Mouse (Mus musculus) embryonic stem cell, embryonic (primary cell): Measurements from ENCODE around the gene Taok3.

Experiments used
- CTCF ChIA-PET, 4 experiments: fragments of 300-600 bp in 2 of 4; fragments of 350-600 bp in 2 of 4; sonication (Branson Sonifier 250); formaldehyde crosslinking; loops; one replicate each; lab custom pipeline; 2022; ENCODE audit warnings: inconsistent platforms in 2 of 4; lab: Charles Lee
- POLR2A ChIA-PET, 4 experiments: fragments of 300-600 bp in 2 of 4; fragments of 350-600 bp in 2 of 4; sonication (Branson Sonifier 250); formaldehyde crosslinking; loops; one replicate each; lab custom pipeline; 2022; ENCODE audit warnings: antibody characterized with exemption in 4 of 4, inconsistent platforms in 1 of 4; lab: Charles Lee

The Taok3 gene

DNA sequence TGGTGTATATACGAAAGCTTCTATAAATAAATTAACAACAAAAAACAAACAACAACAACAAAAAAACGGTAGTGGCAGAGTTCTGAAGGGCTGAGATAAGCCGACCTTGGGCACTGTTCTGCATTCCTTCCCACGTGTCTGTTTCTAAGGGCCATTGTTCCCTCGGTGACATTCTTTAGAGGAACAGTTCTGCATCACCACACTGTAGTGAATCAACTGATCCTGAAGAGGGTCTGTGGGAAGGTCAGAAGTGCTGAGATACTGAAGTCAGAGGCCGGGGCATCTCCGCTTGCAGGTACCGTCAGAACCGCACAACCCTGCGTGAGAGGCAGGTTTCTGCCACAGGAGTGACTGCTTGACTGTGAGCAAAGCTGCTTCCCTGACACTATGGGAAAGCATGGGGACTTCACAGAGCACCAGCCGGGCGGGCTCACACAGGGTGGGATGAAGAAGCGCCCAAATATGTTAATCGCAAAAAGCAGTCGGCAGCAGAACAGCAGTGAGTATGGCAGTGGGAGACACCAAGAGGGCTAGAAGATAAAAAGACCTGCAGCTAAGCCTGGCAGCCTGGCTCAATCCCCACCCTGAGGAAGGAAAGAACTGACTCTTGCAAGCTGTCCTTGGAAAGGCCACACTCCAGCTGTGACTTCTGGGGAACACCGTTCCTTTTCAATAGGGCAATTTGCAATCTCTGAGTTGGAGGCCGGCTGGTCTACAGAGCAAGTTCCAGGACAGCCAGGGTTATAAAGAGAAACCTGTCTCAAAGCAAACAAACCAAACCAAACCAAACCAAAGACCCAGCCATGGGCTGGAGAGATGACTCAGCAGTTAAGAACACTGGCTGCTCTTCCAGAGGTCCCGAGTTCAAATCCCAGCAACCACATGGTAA, 184.0 kb downstream of the Taok3 start:
- ChIA-PET POLR2A (interaction anchor here (0.6 to 6.5 kb wide), 35 partner anchors 9 to 1132 kb away, joined by 3 to 244 read pairs (median 4); partner anchors contain the start of genes Pebp1 (in 2 of the 4), Wsb2 (in 2 of the 4) and Taok3 (in 1 of the 4)), CTCF (interaction anchor here (0.6 to 6.9 kb wide), 31 partner anchors 9 to 720 kb away, joined by 3 to 322 read pairs (median 5); partner anchors contain the start of genes Pebp1 (in 3 of the 4), Taok3 (in 1 of the 4) and Wsb2 (in 1 of the 4))

DNA sequence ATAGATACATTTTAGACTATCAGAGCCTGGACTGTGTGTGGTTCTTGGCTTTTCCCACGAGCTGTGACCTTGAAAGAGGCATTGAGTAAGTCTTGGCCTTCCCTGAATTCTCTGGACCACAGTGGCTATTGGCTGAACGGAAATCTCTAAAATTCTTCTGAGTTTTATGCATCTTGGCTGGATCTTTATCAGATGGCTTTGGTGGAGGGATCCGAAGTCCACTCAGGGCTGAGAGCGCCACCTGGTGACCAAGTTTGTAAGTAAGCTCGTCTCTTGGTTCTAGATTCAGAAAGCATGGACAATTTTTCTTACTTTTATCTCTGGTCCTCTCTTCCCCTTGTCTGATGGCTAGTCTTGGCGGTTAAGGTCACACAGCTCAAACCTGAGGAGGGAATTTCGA, 185.0 kb downstream of the Taok3 start:
- ChIA-PET CTCF (interaction anchor here (0.5 to 6.9 kb wide), 61 partner anchors 8 to 1060 kb away, joined by 3 to 322 read pairs (median 4); partner anchors contain the start of genes Pebp1 (in 3 of the 4), Taok3 (in 2 of the 4), Wsb2 (in 2 of the 4) and Ksr2 (in 1 of the 4)), POLR2A (interaction anchor here (0.5 to 6.5 kb wide), 45 partner anchors 9 to 1760 kb away, joined by 3 to 244 read pairs (median 4); partner anchors contain the start of genes Pebp1 (in 2 of the 4), Wsb2 (in 2 of the 4), Ksr2 (in 1 of the 4) and Taok3 (in 1 of the 4))

DNA sequence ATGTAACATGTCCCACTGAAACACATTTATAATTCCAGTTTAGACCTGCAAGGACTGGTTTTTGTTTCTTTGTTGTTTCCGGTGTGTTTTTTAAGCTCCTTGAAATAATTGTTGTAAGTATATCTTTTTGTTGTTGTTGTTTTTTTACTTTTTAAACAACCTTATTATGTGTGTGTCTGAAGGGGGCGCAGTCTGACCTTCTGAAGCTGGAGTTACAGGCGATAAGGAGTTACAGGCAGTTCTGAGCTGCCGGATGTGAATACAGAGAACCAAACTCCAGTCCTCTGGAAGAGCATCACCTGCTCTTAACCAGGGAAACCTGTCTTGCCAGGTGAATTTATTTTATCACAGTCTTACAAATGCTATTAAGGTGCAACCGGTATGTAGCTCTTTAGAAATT, 185.8 kb downstream of the Taok3 start:
- ChIA-PET POLR2A (interaction anchor here in 3 of 4 experiments (0.6 to 6.5 kb wide), 37 partner anchors 9 to 570 kb away, joined by 3 to 244 read pairs (median 5); partner anchors contain the start of genes Pebp1 (in 2 of the 3), Wsb2 (in 2 of the 3), Ksr2 (in 1 of the 3) and Vsig10 (in 1 of the 3)), CTCF (interaction anchor here (0.5 to 6.9 kb wide), 48 partner anchors 8 to 641 kb away, joined by 3 to 322 read pairs (median 4); partner anchors contain the start of genes Pebp1 (in 2 of the 4), Ksr2 (in 1 of the 4), Taok3 (in 1 of the 4) and Vsig10 (in 1 of the 4))

GRCm38 (mm10) chr5:117306826-117307225, 186.9 kb downstream of the Taok3 start:
- POLR2A ChIA-PET: interaction anchor here in 3 of 4 experiments (0.7 to 6.5 kb wide), 19 partner anchors 13 to 102 kb away, joined by 3 to 119 read pairs (median 6); partner anchors contain the start of genes Pebp1 (in 1 of the 3) and Wsb2 (in 1 of the 3)

DNA sequence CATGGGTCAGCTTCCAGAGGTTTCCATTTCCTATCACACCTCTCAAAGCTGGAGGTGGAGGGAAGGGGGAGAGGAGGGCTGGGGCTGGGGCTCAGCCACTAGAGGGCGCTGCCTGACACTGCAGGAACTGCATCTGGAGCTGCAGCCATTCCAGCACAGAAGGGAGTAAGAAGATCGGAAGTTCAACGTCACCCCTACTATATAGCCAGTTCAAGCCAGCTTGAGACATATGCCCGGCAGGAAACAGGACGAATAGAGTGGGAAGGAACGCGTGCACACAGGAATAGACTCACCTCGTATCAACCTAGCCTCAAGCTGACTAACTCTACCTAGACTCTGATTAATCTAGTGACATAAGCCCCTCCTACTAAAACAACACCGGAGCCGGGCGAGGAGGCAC, 187.8 kb downstream of the Taok3 start:
- ChIA-PET CTCF (interaction anchor here (0.5 to 6.9 kb wide), 81 partner anchors 9 to 1003 kb away, joined by 3 to 322 read pairs (median 4); partner anchors contain the start of genes Pebp1 (in 3 of the 4), Wsb2 (in 3 of the 4), Vsig10 (in 2 of the 4) and Ksr2 (in 1 of the 4)), POLR2A (interaction anchor here (0.5 to 6.5 kb wide), 33 partner anchors 11 to 869 kb away, joined by 3 to 119 read pairs (median 4); partner anchors contain the start of genes Pebp1 (in 2 of the 4), Ksr2 (in 1 of the 4), Vsig10 (in 1 of the 4) and Wsb2 (in 1 of the 4))

More at GRCm38 (mm10) chr5:117306826-117307225, 186.9 kb downstream of the Taok3 start:
- CTCF ChIA-PET: interaction anchor here (0.7 to 6.9 kb wide), 24 partner anchors 14 to 212 kb away, joined by 3 to 322 read pairs (median 6); partner anchors contain the start of genes Pebp1 (in 2 of the 4), Wsb2 (in 2 of the 4), Ksr2 (in 1 of the 4) and Taok3 (in 1 of the 4)

GRCm38 (mm10) chr5:117313420-117313819, 193.5 kb downstream of the Taok3 start:
- ChIA-PET CTCF (interaction anchor here (0.6 to 2.7 kb wide), 31 partner anchors 9 to 1281 kb away, joined by 3 to 50 read pairs (median 3); partner anchors contain the start of genes Pebp1 (in 1 of the 4) and Wsb2 (in 1 of the 4)), POLR2A (interaction anchor here (0.5 to 12.2 kb wide), 51 partner anchors 7 to 1837 kb away, joined by 3 to 164 read pairs (median 5); partner anchors contain the start of genes Wsb2 (in 3 of the 4), Ksr2 (in 1 of the 4), Pebp1 (in 1 of the 4) and Taok3 (in 1 of the 4))

GRCm38 (mm10) chr5:117313909-117314308, 194.0 kb downstream of the Taok3 start:
- CTCF ChIA-PET: interaction anchor here (0.6 to 2.7 kb wide), 28 partner anchors 9 to 1281 kb away, joined by 3 to 50 read pairs (median 4); partner anchors contain the start of genes Pebp1 (in 1 of the 4) and Wsb2 (in 1 of the 4)
- POLR2A ChIA-PET: interaction anchor here (0.5 to 12.2 kb wide), 59 partner anchors 9 to 1254 kb away, joined by 3 to 164 read pairs (median 5); partner anchors contain the start of genes Wsb2 (in 3 of the 4), Ksr2 (in 2 of the 4), Pebp1 (in 2 of the 4) and Taok3 (in 1 of the 4)

DNA sequence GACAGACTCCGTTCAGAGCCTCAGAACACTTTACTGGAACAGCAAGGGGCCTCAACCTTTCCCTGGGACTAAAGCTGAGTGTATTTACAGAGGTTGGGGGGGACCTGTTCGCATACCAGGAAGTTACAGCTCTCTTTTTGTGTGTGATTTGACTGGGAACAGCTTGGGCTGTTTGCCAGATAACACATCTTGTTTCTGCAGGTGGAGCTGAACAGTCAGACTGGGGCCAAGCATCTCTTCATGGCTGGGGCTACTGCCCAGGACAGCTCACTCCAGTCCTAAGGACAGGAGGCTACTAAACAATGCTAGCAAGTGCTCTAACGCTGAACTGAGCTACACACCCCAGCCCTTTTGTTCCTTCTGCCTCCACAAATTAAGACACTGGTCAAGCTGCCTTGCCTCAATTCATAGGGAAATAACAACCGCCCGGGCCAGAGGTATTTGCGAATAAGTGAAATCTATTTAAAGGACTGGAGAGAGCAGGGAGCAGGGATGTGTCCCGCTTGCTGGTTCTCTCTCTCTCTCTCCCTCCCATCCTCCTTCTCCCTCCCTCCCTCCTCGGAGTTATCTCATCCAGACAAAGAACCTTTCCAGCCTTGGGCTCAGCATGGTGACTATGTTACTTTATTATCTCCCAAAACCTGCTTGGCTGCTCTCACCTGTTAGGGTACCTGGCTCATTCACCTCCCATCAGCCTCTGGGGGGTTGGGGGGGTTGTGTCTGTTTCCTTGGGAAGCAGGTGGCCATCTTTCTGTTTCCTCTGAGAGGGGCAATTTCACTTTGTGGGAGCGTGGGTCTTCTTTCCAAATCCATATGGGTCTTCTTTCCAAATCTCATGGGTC, 194.9 kb downstream of the Taok3 start:
- POLR2A ChIA-PET: interaction anchor here (0.5 to 12.2 kb wide), 41 partner anchors 8 to 195 kb away, joined by 3 to 164 read pairs (median 6); partner anchors contain the start of genes Wsb2 (in 3 of the 4), Pebp1 (in 2 of the 4), Ksr2 (in 1 of the 4) and Taok3 (in 1 of the 4)

GRCm38 (mm10) chr5:117318741-117319629, 199.1 kb downstream of the Taok3 start, which contains the start of gene Vsig10:
Gene Vsig10, plus strand, starts transcription at chr5:117319083.
- POLR2A ChIA-PET: interaction anchor here in 3 of 4 experiments (0.5 to 12.2 kb wide), 26 partner anchors 8 to 1341 kb away, joined by 3 to 164 read pairs (median 4); partner anchors contain the start of genes Wsb2 (in 2 of the 3) and Pebp1 (in 1 of the 3)
- CTCF ChIA-PET: interaction anchor here (0.6 to 2.1 kb wide), 7 partner anchors 11 to 136 kb away, joined by 3 to 18 read pairs (median 3); no protein-coding TSS in a partner anchor

More for the DNA sequence above, 194.9 kb downstream of the Taok3 start:
- CTCF ChIA-PET: interaction anchor here (0.5 to 2.7 kb wide), 14 partner anchors 10 to 191 kb away, joined by 3 to 50 read pairs (median 4); partner anchors contain the start of gene Wsb2 (in 1 of the 4)

- ChIA-PET POLR2A (interaction anchor here in 2 of 4 experiments (0.6 to 12.2 kb wide), 8 partner anchors 10 to 1346 kb away, joined by 3 to 164 read pairs (median 4); partner anchors contain the start of gene Wsb2 (in 1 of the 2)), CTCF (interaction anchor here in 1 of 4 experiments (0.7 kb wide), 1 partner anchor 94 kb away, joined by 7 read pairs; no protein-coding TSS in a partner anchor)
Measured at GRCm38 (mm10) chr5:117323751-117324150, 203.8 kb downstream of the Taok3 start.
